Mouse (Mus musculus): ENCODE measurements around the gene Gm20388.

DNA sequence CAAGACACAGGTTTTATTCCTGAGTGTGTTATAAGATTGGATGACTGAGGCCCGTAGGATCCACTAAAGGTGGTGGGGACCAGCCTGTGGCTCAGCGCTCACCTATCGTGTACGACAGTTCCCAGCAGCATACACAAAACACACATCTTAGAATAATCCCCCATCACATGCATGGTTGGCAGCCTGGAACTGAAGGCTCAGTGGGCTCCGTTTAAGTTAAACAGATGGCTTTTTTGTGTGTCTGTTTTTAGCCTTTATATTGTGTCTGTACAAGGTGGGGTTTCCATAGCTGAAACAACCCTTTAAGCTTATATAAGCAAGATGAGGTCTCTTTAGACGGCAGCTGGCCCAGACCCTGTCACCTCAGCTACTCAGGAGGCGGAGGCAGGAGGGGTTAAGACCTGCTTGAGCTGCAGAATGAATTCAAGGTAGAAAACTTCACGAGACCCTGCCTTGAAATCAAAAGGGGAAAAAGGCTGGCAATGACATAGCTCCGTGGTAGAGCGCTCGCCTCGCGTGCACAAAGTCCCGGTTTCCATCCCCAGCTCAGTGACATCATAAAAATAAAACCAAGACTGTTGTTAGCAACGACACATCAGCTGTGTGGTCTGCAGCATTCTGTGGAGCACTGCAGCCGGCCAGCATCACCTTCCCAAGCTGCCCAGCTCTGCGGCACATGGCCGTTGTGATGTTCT is 835.5 kb downstream of the Gm20388 start:
- no peak for TF ChIP-seq TAL1 (IDR thresholded peaks at IDR 0.05; ENCODE audit: low read length)
- no peak for TF ChIP-seq GATA1 (IDR thresholded peaks at IDR 0.05; ENCODE audit: low read length)

All from erythroblast, embryonic 14.5 days (primary cell).